Mouse (Mus musculus) liver, adult 2 months (tissue): ENCODE measurements around the gene Cers1. TPM values are rescaled to one million over a fixed set of nuclear protein-coding genes. Genes with fewer than 3 reads are reported as not detected.

Experiments
- DNase-seq: peaks from one replicate; pipeline ENCODE4 v3.0.0-alpha.2; 2011; ENCODE audit warnings: low read depth, low spot score; ENCODE audit errors: extremely low read depth
- H3K27ac ChIP-seq: fragments of 200-500 bp; replicated peaks from 2 replicates; pipeline ENCODE4 v1.5.1; 2012; ENCODE audit warnings: low read depth, mild to moderate bottlenecking, control low read depth, inconsistent platforms, low read length; ENCODE audit not compliant: insufficient read depth
- H3K27me3 ChIP-seq: fragments of 200-500 bp; 2 replicates; pipeline ENCODE4 v1.6.1; 2012; ENCODE audit warnings: mild to moderate bottlenecking, moderate library complexity, low read length, inconsistent platforms; ENCODE audit not compliant: control insufficient read depth, insufficient read depth
- H3K36me3 ChIP-seq: fragments of 200-500 bp; 2 replicates; pipeline ENCODE4 v1.6.1; 2012; ENCODE audit warnings: low read length, inconsistent platforms; ENCODE audit not compliant: control insufficient read depth, insufficient read depth
- H3K4me1 ChIP-seq: fragments of 200-500 bp; 2 replicates; pipeline ENCODE4 v1.6.1; 2011; ENCODE audit warnings: low read length; ENCODE audit not compliant: control insufficient read depth, insufficient read depth
- H3K4me3 ChIP-seq: fragments of 200-500 bp; 2 replicates; pipeline ENCODE4 v1.5.1; 2011; ENCODE audit warnings: low read depth, mild to moderate bottlenecking, control low read depth, low read length, moderate library complexity; ENCODE audit not compliant: insufficient read depth
- H3K79me2 ChIP-seq: fragments of 200-500 bp; 2 replicates; pipeline ENCODE4 v1.6.1; 2012; ENCODE audit warnings: inconsistent platforms, mild to moderate bottlenecking, low read length, moderate library complexity; ENCODE audit not compliant: control insufficient read depth, insufficient read depth
- H3K9ac ChIP-seq: fragments of 200-500 bp; 2 replicates; pipeline ENCODE4 v1.6.1; 2012; ENCODE audit warnings: low read depth, mild to moderate bottlenecking, control low read depth, inconsistent platforms, low read length
- CTCF ChIP-seq: fragments of 200-500 bp; IDR thresholded peaks from 2 replicates; pipeline ENCODE4 v1.5.1; 2011; ENCODE audit warnings: low read depth, low read length, control low read depth
- POLR2A ChIP-seq: fragments of 200-500 bp; IDR thresholded peaks from 2 replicates; pipeline ENCODE4 v1.6.1; 2011; ENCODE audit warnings: low read length, control low read depth; ENCODE audit not compliant: insufficient read depth; ENCODE audit errors: extremely low read depth
- WGBS: fragments of 180-500 bp; shearing (Covaris S2); methylation state at CpG from one replicate; pipeline ENCODE4 v1.1.7; 2018; 5-methylcytosine and 5-hydroxymethylcytosine counted together
- polyA plus RNA-seq: library from polyadenylated mRNA; depleted of rRNA; stranded (reverse); fragments of >200 nt; gene quantifications from 2 replicates; pipeline ENCODE4 v1.2.3, GENCODE M21; 2012
- total RNA-seq: library from RNA; depleted of rRNA; stranded (reverse); fragments of >200 nt; gene quantifications from 2 replicates; pipeline ENCODE4 v1.2.3, GENCODE M21; 2014

The Cers1 gene
- total and polyA plus RNA-seq, 2 experiments = 0.04 TPM; not detected in 1

DNA sequence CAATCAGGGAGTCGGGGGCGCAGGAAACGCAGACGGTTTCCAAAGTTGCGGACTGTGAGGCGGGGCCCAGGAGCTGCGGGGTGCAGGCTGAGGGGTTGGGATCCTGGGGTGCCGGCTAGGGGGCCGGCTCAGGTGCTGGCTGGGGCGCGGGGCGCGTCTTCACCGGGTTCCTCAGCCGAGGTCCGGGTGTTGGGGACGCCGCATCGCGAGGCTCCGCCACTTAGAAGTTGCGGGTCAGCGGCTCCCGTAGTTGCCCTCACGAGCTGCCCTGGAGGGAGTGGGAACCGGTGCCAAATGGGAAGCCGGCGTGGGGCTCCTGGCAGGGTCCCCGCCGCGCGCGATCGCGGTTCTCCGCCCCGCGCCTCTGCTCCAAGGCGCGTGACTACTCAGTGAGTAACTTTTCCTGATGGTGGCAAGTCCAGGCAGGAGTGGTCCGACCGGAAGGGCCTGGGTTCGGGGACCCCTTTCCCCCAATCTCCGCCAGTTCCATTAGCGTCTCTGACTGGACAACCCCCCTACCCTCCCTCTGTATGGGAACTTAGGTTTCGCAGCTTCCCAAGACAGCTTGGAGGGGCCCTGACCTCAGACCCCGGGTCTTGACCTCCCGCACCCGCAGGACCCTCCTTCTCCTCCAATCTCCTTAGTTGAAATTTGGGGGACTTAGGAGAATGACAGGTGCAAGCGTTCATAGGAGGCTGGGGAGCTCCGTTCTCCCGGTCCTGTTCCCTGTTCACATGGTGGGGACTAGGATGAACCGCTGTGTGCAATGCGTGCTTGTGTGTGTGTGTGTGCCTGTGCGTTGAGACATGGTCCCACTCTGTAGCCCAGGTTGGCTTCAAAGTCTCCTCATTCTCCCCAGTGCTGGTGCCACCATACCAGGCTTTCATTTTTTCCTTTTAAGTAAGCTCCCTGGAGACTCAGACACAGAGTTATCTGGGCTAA lies 32.2 kb upstream of the Cers1 start:
- peak overlapping the region; percentile 85 for H3K4me3 ChIP-seq
- H3K9ac ChIP-seq = peak overlapping the region; percentile 81
- TF ChIP-seq POLR2A (no peak), CTCF (no peak)
- 7% methylated on average over 54 of the region's 55 CpGs for WGBS
- H3K27ac ChIP-seq = no peak overlapping the region; the same call in 1 of the 2 replicates
- H3K4me1 ChIP-seq = no peaks in the 10 kb centered on the region
- no peaks in the 10 kb centered on the region for H3K27me3 ChIP-seq
- H3K79me2 ChIP-seq = no peaks in the 10 kb centered on the region
- H3K36me3 ChIP-seq = no peaks in the 10 kb centered on the region
- DNase-seq = no peak

DNA sequence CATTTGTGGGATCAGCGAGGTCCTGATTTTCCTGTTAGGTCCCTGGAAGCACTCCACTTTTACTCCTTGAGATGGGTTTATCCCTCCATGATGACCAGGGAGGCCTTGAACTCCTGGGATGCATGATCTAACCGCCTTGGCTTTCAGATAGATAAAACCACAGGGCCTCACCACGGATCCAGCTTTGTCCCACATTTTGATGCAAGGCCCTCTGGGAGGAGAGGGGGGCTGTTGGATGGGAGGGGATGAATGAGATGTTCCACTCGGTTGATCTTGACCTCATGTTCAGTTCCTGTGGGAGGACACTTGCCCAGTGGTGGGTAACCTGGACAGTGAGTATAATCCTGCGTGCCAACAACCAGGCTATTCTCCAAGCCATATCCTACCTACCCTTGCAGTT lies 31.2 kb upstream of the Cers1 start:
- Histone ChIP-seq H3K4me1 (no peaks in the 10 kb centered on the region), H3K27ac (no peak overlapping the region), H3K27me3 (no peaks in the 10 kb centered on the region), H3K9ac (no peak overlapping the region), H3K79me2 (no peaks in the 10 kb centered on the region), H3K36me3 (no peaks in the 10 kb centered on the region), H3K4me3 (no peak overlapping the region)
- 87% methylated on average over 5 of the region's 5 CpGs for WGBS
- no peak for TF ChIP-seq POLR2A
- no peak for TF ChIP-seq CTCF
- DNase-seq = no peak

DNA sequence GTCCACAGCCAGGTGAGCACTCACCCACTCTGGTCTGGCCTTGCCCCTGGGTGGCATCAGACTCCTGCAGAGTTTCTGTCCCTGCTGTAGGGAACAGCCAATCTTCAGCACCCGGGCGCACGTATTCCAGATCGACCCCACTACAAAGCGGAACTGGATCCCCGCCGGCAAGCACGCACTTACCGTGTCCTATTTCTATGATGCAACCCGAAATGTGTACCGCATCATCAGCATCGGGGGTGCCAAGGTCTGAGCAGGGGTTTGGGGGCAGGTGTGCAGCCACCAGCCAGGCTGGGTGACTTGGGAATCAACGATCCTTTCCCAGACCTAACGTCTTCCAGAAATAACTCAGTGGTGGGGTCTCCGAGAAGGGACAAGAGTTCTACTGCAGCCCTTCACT lies 30.3 kb upstream of the Cers1 start:
- Histone ChIP-seq H3K27ac (no peak overlapping the region), H3K79me2 (no peaks in the 10 kb centered on the region), H3K9ac (no peak overlapping the region), H3K36me3 (no peaks in the 10 kb centered on the region), H3K4me3 (no peak overlapping the region), H3K4me1 (no peaks in the 10 kb centered on the region), H3K27me3 (no peaks in the 10 kb centered on the region)
- TF ChIP-seq CTCF (no peak), POLR2A (no peak)
- no peak for DNase-seq
- 96% methylated on average over 15 of the region's 15 CpGs for WGBS

DNA sequence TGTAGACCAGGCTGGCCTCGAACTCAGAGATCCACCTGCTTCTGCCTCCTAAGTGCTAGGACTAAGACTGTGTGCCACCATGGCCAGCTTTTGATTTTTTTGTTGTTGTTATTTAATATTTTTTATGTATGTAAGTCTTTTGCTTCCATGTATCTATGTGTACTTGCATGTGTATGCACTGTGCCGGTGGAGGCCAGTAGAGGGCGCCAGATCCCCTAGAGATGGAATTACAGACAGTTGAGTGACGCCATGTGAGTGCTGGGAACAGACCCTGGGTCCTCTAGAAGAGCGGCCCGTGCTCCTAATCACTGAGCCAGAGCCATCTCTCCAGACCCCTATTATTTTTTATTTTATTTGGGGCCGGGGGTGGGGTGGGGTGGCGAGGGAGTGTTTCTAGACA lies 28.8 kb upstream of the Cers1 start:
- H3K36me3 ChIP-seq = no peaks in the 10 kb centered on the region
- no peak overlapping the region for H3K9ac ChIP-seq
- 91% methylated on average over 8 of the region's 8 CpGs for WGBS
- TF ChIP-seq POLR2A (no peak), CTCF (peak; percentile 63)
- H3K4me3 ChIP-seq = no peak overlapping the region
- H3K79me2 ChIP-seq = no peaks in the 10 kb centered on the region
- no peak for DNase-seq
- H3K27ac ChIP-seq = no peak overlapping the region
- no peaks in the 10 kb centered on the region for H3K4me1 ChIP-seq
- H3K27me3 ChIP-seq = no peaks in the 10 kb centered on the region

DNA sequence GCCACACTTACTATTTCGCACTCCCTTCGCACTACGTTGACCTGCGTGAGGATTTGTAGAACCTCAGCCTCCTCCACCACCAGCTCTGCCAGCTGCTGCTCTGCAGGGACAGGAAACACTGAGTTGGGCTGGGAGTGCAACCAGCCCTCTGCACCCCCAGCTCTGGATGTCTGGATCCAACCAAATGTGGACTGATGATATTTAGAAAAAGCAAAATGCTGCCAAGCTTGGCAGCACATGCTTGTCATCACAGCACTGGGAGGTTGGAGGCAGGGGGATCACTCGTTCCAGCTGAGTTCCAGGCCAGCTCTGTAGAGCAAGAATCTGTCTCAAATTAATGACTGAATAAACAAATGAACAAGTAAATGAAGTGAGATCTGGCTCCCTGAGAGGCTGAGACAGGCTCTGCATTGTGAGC lies 21.6 kb upstream of the Cers1 start:
- Histone ChIP-seq H3K36me3 (peaks cover 14% of the 10 kb centered on the region), H3K79me2 (no peaks in the 10 kb centered on the region), H3K27me3 (no peaks in the 10 kb centered on the region), H3K9ac (no peak overlapping the region), H3K27ac (no peak overlapping the region), H3K4me1 (no peaks in the 10 kb centered on the region), H3K4me3 (no peak overlapping the region)
- no peak for DNase-seq
- TF ChIP-seq POLR2A (no peak), CTCF (no peak)
- WGBS = 77% methylated on average over 5 of the region's 5 CpGs

DNA sequence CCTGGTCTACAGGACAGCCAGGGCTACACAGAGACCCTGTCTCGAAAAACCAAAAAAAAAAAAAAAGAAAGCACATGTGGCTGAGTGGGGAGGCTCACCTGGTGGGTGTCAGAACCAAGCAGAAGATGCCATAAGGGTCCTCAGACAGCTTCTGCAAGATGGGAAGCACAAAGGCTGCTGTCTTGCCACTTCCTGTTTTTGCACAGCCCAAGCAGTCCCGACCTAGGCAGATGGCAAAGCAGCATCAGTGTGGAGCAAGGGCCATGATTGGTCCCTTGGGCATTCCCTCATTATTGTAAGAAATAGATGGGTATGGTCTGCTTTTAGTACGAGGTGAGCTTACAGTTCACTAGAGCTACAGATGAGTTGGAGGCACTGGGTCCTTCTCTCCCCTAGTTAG lies 14.7 kb upstream of the Cers1 start:
- no peak for DNase-seq
- Histone ChIP-seq H3K9ac (no peak overlapping the region), H3K27ac (no peak overlapping the region), H3K79me2 (peaks cover 25% of the 10 kb centered on the region; the same call in 1 of the 2 replicates), H3K4me3 (no peak overlapping the region), H3K27me3 (no peaks in the 10 kb centered on the region), H3K4me1 (peaks cover 10% of the 10 kb centered on the region), H3K36me3 (peaks cover 8% of the 10 kb centered on the region)
- TF ChIP-seq CTCF (no peak), POLR2A (no peak)
- WGBS = 80% methylated on average over 3 of the region's 3 CpGs
